21 mouse cellular contexts compared by ENCODE assay signal in the genomic region with DNA sequence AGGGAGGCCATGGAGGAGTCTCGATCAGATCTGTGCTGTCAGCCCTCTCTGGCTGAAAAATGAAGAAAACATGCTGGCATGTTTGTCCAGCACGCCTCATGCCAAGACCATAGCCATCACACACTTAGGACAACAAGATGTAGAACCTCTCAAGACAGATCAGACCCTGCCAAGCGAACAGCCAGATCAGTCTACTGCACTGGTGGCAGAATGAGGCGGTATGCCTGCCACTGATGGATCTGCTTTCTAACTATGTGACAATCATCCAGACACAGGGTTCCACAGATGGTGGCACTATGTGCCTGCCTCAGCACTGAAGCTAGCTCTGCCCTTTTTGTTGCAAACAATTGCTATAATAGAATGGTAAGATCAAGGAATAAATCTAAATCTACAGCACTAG.
DNase-seq lines count a peak whose midpoint lies in the region; ATAC-seq lines count a peak whose summit lies in the region.
"Had no signal": no experiment of that assay in that cellular context is flagged by ENCODE, and none has a peak within 500 bp of the region (broad histone marks: within the 10 kb centered on the region; RNA-seq: fewer than 3 reads in every experiment).

No protein-coding gene starts in this region.

- WGBS in forebrain, embryonic 14.5 days, result 82% methylated on average over 4 of the region's 4 CpGs
- 89% methylated on average over 4 of the region's 4 CpGs for WGBS in forebrain, embryonic 12.5 days

- H3K36me3 ChIP-seq in forebrain, embryonic 14.5 days (ENCODE audit: control insufficient read depth, insufficient read depth, low read length), result peaks cover 8% of the 10 kb centered on the region; the same call in 1 of the 2 replicates
- no peaks in the 10 kb centered on the region; the same call in 1 of the 2 replicates for H3K36me3 ChIP-seq in forebrain, embryonic 12.5 days (replicated peaks)
- H3K36me3 ChIP-seq: hindbrain, embryonic 12.5 days; liver, embryonic 13.5 days; lung, embryonic 15.5 days; stomach, embryonic 15.5 days had no signal

- H3K9me3 ChIP-seq in forebrain, embryonic 14.5 days (replicated peaks; ENCODE audit: control insufficient read depth, low read length), result no peaks in the 10 kb centered on the region
- no peaks in the 10 kb centered on the region for H3K9me3 ChIP-seq in forebrain, embryonic 12.5 days
- H3K9me3 ChIP-seq: hindbrain, embryonic 12.5 days; limb, embryonic 13.5 days; liver, embryonic 13.5 days; lung, embryonic 15.5 days; stomach, embryonic 15.5 days had no signal

- H3K4me2 ChIP-seq in forebrain, embryonic 14.5 days (ENCODE audit: low read length), result no peak overlapping the region
- H3K4me2 ChIP-seq in forebrain, embryonic 12.5 days, result no peak overlapping the region
- H3K4me2 ChIP-seq: hindbrain, embryonic 12.5 days; limb, embryonic 13.5 days; liver, embryonic 13.5 days; lung, embryonic 15.5 days; midbrain, embryonic 11.5 days; stomach, embryonic 15.5 days had no signal

- no peak for DNase-seq in forebrain, embryonic 14.5 days (ENCODE audit: low spot score)
- DNase-seq in layer of hippocampus, adult 18-20 months (ENCODE audit: low spot score in 2 of 2), result peak; percentile 34 to 76
- DNase-seq in layer of hippocampus, postnatal 25 days (ENCODE audit: extremely low spot score in 1 of 2, low spot score in 1 of 2), result no peak
- DNase-seq in brain, adult 2 months (ENCODE audit: low read depth, low spot score), result peak; percentile 59
- DNase-seq in layer of hippocampus, adult 8-10 months (ENCODE audit: low spot score in 2 of 2), result peak; percentile 37 to 38
- no peak for DNase-seq in frontal cortex, postnatal 36 days (ENCODE audit: low spot score in 2 of 2)
- DNase-seq: adrenal gland, postnatal 25 days; cerebellum, adult 18-20 months; cerebellum, postnatal 36 days; gastrocnemius, postnatal 25 days; heart, adult 2 months; kidney, adult 11 months; liver, embryonic 13.5 days; right cerebral cortex, adult 18-20 months; thymus, postnatal 25 days had no signal

- H3K9ac ChIP-seq in forebrain, embryonic 14.5 days (ENCODE audit: low read length), result no peak overlapping the region
- H3K9ac ChIP-seq in forebrain, embryonic 12.5 days, result no peak overlapping the region
- H3K9ac ChIP-seq: hindbrain, embryonic 12.5 days; limb, embryonic 13.5 days; liver, embryonic 13.5 days; lung, embryonic 15.5 days; stomach, embryonic 15.5 days had no signal

- H3K4me3 ChIP-seq in forebrain, embryonic 14.5 days (ENCODE audit: low read depth, low read length), result no peak overlapping the region
- no peak overlapping the region for H3K4me3 ChIP-seq in forebrain, embryonic 12.5 days (replicated peaks)
- H3K4me3 ChIP-seq: heart, adult 2 months; hindbrain, embryonic 12.5 days; limb, embryonic 13.5 days; liver, embryonic 13.5 days; lung, embryonic 15.5 days; stomach, embryonic 15.5 days had no signal

- H3K4me1 ChIP-seq in forebrain, embryonic 14.5 days (ENCODE audit: control insufficient read depth, insufficient read depth, low read length), result peaks cover 12% of the 10 kb centered on the region
- H3K4me1 ChIP-seq in forebrain, embryonic 12.5 days, result peaks cover 28% of the 10 kb centered on the region

- H3K27ac ChIP-seq in forebrain, embryonic 14.5 days (ENCODE audit: low read depth, low read length), result no peak overlapping the region
- no peak overlapping the region for H3K27ac ChIP-seq in forebrain, embryonic 12.5 days
- H3K27ac ChIP-seq: heart, adult 2 months; hindbrain, embryonic 12.5 days; limb, embryonic 13.5 days; liver, embryonic 13.5 days; lung, embryonic 15.5 days; stomach, embryonic 15.5 days had no signal

- ATAC-seq in forebrain, embryonic 14.5 days, result peak; percentile 30; the same call in 1 of the 2 replicates
- ATAC-seq in forebrain, embryonic 12.5 days (ENCODE audit: low FRiP score), result no peak

- no peaks in the 10 kb centered on the region for H3K27me3 ChIP-seq in forebrain, embryonic 14.5 days (replicated peaks; ENCODE audit: control insufficient read depth, insufficient read depth, low read length)
- no peaks in the 10 kb centered on the region for H3K27me3 ChIP-seq in forebrain, embryonic 12.5 days
- H3K27me3 ChIP-seq: hindbrain, embryonic 12.5 days; limb, embryonic 13.5 days; liver, embryonic 13.5 days; lung, embryonic 15.5 days; stomach, embryonic 15.5 days had no signal

Comparison
In these comparisons a context has a peak if more than half of its experiments do, and no peak if none do; other contexts are left out.
1. DNase-seq: peak in layer of hippocampus, adult 18-20 months (2 of 2), brain, adult 2 months (single experiment) and layer of hippocampus, adult 8-10 months (2 of 2); none in forebrain, embryonic 14.5 days (single experiment), layer of hippocampus, postnatal 25 days (0 of 2) and frontal cortex, postnatal 36 days (0 of 2).